Mouse (Mus musculus) gastrocnemius, adult 8-10 months (tissue): ENCODE measurements around the gene Hand1. TPM values are rescaled to one million over a fixed set of nuclear protein-coding genes. Genes with fewer than 3 reads are reported as not detected.

Source experiments
- DNase-seq, 2 experiments: peaks; one replicate each; pipeline ENCODE4 v3.0.0; 2022; ENCODE audit warnings: low spot score in 2 of 2
- total RNA-seq, 4 experiments: library from RNA; stranded (reverse); gene quantifications; 2 replicates each; pipeline ENCODE4 v1.2.4; 2022

Gene Hand1
- total RNA-seq, 4 experiments from 2014 or later, result not detected

DNA sequence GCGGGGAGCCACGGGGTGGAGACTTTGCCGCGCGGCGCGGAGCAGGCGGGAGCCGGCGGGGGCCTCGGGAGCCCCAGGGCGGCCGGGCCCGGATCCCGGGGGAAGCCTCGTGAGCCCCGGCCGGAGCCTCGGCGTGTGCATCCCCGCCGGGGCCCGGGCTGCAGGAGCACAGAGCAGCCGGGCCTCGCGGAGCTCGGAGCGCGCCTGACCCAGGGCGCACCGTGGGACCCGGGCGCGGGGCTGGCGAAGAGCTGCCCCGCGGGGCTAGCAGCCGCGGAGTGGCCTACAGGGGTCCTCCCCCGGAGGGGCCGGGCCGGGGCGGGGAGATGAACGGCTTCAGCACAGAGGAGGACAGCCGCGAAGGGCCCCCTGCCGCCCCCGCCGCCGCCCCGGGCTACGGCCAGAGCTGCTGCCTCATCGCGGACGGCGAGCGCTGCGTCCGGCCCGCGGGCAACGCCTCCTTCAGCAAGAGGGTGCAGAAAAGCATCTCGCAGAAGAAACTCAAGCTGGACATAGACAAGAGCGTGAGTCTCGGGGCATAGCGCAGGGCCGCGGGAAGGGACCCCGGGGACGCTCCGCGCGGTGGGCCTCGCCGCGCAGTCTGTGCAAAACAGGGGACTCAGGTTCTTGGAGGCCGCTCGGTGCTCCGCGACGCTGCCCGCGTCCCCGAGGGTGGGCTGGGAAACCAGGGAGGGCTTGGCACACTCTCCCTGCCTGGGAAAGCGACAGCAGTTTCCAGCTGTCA, 30.7 kb downstream of the Hand1 start:
- DNase-seq, result peak; percentile 34 to 37

DNA sequence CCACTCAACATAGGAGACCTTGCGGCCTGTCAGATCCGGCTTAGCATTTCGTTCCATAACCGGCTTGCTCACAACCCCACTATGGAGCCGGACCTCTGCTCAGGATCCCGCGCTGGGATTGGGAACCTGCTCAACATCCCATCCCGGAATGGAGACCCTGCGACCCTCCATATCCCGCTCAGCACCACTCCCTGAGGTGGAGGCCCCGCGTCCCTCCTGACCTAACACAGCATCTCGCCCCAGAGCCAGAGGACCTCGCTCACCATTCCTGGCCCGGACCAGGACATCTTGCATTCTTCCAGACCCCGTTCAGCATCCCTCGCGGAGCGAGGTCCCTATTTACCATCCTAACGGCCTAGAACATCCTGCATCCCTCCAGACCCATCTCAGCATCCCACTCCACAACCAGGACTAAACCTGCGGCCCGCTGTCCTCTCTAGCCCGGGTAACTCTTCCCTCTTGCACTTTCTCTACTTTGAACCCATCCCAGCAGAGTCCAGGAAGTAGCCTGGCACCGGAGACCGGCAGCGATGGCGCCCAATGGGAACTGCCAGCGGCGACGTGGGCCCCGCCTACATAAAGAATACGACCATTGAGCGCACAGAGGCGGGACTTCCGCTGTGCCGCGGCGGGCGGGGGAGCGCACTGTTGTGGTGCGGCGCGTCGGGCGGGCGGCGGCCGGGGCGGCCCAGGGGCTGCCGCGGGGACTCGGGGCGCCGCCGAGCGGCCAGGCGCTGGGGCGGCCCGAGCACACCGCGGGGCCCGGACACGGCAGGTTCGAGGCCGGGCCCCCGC, 31.4 kb downstream of the Hand1 start, which contains the start of gene Sap30l:
Gene Sap30l, plus strand, starts transcription at position 667 of the 795 bp plus-strand sequence.
- DNase-seq, result peak; percentile 94 to 95

GRCm38 (mm10) chr11:57800266-57800951, 32.2 kb downstream of the Hand1 start:
- DNase-seq, result no peak

DNA sequence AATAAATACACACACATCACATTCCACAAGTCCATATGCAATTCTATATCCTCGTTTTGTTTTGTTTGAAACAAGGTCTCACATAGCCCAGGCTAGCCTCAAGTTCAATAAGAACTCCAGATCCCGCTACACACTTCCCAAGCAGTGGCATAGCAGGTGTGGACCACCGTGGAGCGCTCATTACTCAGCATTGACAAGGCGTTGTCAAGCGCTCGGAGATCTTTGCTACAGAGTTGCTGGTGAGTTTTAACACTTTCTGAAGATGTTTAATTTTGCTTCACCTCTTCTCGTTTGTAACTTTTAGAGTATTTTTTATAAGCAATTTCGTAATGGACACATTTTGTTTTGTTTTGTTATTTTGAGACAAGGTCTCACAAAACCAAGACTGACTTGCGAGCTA, 33.2 kb downstream of the Hand1 start:
- DNase-seq, result no peak

GRCm38 (mm10) chr11:57797828-57798227, 34.8 kb downstream of the Hand1 start:
- DNase-seq, result no peak

DNA sequence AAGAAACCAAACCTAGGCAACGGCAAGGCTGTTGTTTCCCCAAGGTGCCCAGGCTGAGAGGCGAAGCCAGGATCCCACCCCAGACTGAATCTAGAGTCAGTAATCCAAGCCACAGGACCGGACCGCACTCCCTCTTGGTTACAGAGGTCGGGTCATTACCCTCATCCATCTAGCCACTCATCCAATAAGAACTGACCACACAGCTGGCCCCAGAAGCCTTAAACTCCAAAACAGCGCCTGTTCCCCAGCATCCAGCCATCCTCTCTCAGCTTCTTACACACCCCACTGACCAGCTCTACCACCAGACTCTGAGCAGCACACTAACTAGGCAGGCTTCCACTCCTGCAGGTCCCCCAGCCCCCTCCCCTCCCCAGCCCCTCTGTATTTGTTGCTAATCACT, 37.5 kb downstream of the Hand1 start:
- DNase-seq, result no peak

DNA sequence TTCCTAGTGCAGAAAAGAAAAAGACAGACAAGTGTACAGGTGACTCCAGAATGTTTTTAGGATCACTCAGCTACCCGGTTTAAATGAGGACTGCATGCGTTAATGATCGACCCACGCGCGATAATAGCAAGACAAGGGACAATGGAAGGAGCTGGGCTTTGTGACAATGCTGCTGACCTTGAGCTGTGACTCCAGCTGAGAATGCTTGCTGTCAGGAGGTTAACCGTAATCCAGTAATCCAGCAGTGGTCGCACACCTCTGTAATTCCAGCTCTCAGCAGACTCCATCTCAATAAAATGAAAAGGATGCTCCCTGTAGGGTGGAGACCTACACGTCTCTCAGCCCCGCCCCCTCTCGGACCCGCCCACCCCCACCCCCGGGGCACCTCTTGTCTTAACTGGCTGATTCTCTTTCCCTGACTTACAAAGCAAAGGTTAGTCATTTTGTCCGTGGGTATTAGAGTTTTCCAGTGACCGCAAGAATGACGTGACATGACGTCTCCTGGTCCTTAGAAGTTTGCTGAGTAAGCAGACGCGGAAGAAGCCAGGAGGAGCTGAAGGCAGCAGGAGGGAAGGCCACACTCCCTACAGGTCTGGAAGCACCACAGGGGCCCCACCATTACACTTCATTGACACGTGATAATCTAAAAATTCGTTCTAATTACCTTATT, 41.6 kb downstream of the Hand1 start:
- DNase-seq, result no peak

DNA sequence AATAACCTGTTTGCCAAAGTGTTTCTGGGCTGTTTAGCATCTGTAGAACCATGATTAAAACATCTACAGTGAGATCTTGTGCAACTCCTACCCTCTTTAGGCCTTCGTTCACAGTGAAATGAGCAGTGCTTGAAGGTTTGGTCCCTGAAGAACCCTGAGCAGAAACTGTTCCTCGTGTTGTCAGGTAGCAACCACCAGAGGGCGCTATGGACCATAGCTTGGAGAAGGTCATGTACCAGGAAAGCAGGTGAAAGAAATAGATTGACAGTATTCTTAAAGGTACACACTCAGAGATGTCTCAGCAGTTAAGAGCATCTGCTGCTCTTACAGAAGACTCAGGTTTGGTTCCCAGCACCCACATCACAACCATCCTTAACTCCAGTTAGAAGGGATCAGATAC, 44.7 kb downstream of the Hand1 start:
- peak; percentile 30 to 35 for DNase-seq

DNA sequence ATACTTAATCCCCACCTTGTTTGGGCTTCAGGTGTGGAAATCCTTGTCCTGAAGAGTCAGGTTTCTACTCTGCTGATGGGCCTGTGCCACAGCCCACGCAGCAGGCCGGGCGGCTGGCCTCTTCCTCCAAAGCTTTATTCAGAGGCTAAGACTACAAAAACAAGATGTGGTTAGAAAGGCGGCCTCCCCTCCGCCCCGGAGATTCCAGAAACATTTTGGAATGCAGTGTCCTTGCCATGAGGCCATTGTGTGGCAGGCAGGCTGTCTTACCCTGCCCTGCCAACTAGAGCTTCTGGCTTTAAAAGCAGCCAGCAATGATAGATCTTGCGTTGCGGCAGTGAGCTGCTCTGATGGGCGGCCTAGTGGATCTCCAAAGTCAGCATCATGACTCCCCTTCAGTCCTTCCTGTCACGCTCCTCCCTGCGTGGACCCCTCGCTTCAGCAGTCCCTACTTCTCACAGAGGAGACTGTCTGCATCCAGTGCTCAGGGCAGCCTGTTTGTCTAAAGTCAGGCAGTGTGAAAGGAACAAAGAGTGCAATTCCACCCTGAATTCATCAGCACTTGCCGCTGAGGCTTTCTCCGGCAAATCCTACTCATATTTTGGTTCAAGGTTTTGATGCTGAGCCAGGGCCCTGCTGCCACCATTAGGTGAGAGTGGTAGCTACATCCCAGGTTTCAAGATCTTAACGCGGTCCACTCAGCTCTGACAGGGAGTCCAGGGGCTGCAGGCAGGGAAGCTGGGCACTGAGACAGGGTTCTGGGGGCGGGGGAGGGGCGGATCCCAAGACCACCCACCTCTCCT, 45.8 kb downstream of the Hand1 start:
- no peak for DNase-seq

GRCm38 (mm10) chr11:57779824-57780223, 52.8 kb downstream of the Hand1 start:
- no peak for DNase-seq

Other genes starting within 250 kb of the Hand1 start
- gene Galnt10, start 187.4 kb downstream of the Hand1 start, total RNA-seq, result 1 to 10 TPM; 2.3 to 3.5 (median 3.2) TPM
- gene Sap30l, start 31.2 kb downstream of the Hand1 start, total RNA-seq, result 10 to 100 TPM; 47.2 to 59.8 (median 55.3) TPM
- gene Larp1, start 176.2 kb upstream of the Hand1 start, total RNA-seq, result 100 to 1,000 TPM in 3 of 4 experiments, 10 to 100 TPM in 1; 98.4 to 121 (median 107) TPM